Mouse (Mus musculus) erythroblast, embryonic 14.5 days (primary cell): ENCODE results near the gene Nuf2.

Source experiments
- GATA1 ChIP-seq: IDR thresholded peaks from 2 replicates; pipeline ENCODE4 v1.6.1; 2012; ENCODE audit warnings: low read length, inconsistent platforms, mixed read lengths
- TAL1 ChIP-seq: IDR thresholded peaks from 3 replicates; pipeline ENCODE4 v1.6.1; 2012; ENCODE audit warnings: low read length, inconsistent platforms, mixed read lengths

GRCm38 (mm10) chr1:169471185-169471584, 60.1 kb downstream of the Nuf2 start:
- no peak for TF ChIP-seq GATA1
- TF ChIP-seq TAL1: no peak
